Mouse (Mus musculus): ENCODE results near the gene Iqce. TPM values are rescaled to one million over a fixed set of nuclear protein-coding genes. Genes with fewer than 3 reads are reported as not detected.

The Iqce gene
- polyA plus RNA-seq, 1 experiment = 7.5 TPM

GRCm38 (mm10) chr5:140640812-140641211, 61.4 kb downstream of the Iqce start:
- Histone ChIP-seq H3K79me3 (ENCODE audit: low read depth) (peaks cover 3% of the 10 kb centered on the region), H3K36me3 (ENCODE audit: control insufficient read depth, insufficient read depth) (no peaks in the 10 kb centered on the region), H3K4me3 (ENCODE audit: insufficient read depth, poor library complexity, severe bottlenecking) (no peak overlapping the region), H3K27me3 (ENCODE audit: control insufficient read depth, insufficient read depth, insufficient read length) (no peaks in the 10 kb centered on the region), H3K79me2 (ENCODE audit: control insufficient read depth, insufficient read depth) (peaks cover 10% of the 10 kb centered on the region), H3ac (ENCODE audit: control insufficient read depth, insufficient read length, low read depth) (no peak overlapping the region)
- TF ChIP-seq USF1 (IDR thresholded peaks at IDR 0.05; ENCODE audit: low read depth) = no peak
- no peak for TF ChIP-seq MAX (IDR thresholded peaks at IDR 0.05)
- TF ChIP-seq MYOG (IDR thresholded peaks at IDR 0.05; ENCODE audit: control insufficient read depth, extremely low read depth, insufficient read length) = no peak
- no peak for TF ChIP-seq FOSL1 (IDR thresholded peaks at IDR 0.05; ENCODE audit: insufficient read depth, low read length, poor library complexity, severe bottlenecking)
- TF ChIP-seq CEBPB (IDR thresholded peaks at IDR 0.05; ENCODE audit: low read depth) = no peak
- no peak for TF ChIP-seq CTCF (IDR thresholded peaks at IDR 0.05; ENCODE audit: control insufficient read depth, insufficient read depth, insufficient read length)
- no peak for TF ChIP-seq MYOD1 (IDR thresholded peaks at IDR 0.05; ENCODE audit: control insufficient read depth, insufficient read length, low read depth)

GRCm38 (mm10) chr5:140639871-140640270, 62.3 kb downstream of the Iqce start:
- H3K4me3 ChIP-seq (ENCODE audit: insufficient read depth, poor library complexity, severe bottlenecking) = no peak overlapping the region
- H3K79me2 ChIP-seq (ENCODE audit: control insufficient read depth, insufficient read depth) = peaks cover under 1% of the 10 kb centered on the region
- H3ac ChIP-seq (ENCODE audit: control insufficient read depth, insufficient read length, low read depth) = no peak overlapping the region
- H3K36me3 ChIP-seq (ENCODE audit: control insufficient read depth, insufficient read depth) = no peaks in the 10 kb centered on the region
- peaks cover 3% of the 10 kb centered on the region for H3K79me3 ChIP-seq (ENCODE audit: low read depth)
- TF ChIP-seq USF1 (IDR thresholded peaks at IDR 0.05; ENCODE audit: low read depth) (no peak), MYOG (IDR thresholded peaks at IDR 0.05; ENCODE audit: control insufficient read depth, extremely low read depth, insufficient read length) (no peak), CTCF (IDR thresholded peaks at IDR 0.05; ENCODE audit: control insufficient read depth, insufficient read depth, insufficient read length) (no peak), CEBPB (IDR thresholded peaks at IDR 0.05; ENCODE audit: low read depth) (no peak)
- H3K27me3 ChIP-seq (ENCODE audit: control insufficient read depth, insufficient read depth, insufficient read length) = no peaks in the 10 kb centered on the region

GRCm38 (mm10) chr5:140639312-140639711, 62.9 kb downstream of the Iqce start:
- H3K79me2 ChIP-seq (ENCODE audit: control insufficient read depth, insufficient read depth) = no peaks in the 10 kb centered on the region
- H3K4me3 ChIP-seq (ENCODE audit: insufficient read depth, poor library complexity, severe bottlenecking) = no peak overlapping the region
- TF ChIP-seq CTCF (IDR thresholded peaks at IDR 0.05; ENCODE audit: control insufficient read depth, insufficient read depth, insufficient read length) (no peak), MYOG (IDR thresholded peaks at IDR 0.05; ENCODE audit: control insufficient read depth, extremely low read depth, insufficient read length) (no peak), USF1 (IDR thresholded peaks at IDR 0.05; ENCODE audit: low read depth) (no peak), CEBPB (IDR thresholded peaks at IDR 0.05; ENCODE audit: low read depth) (no peak), FOSL1 (IDR thresholded peaks at IDR 0.05; ENCODE audit: insufficient read depth, low read length, poor library complexity, severe bottlenecking) (no peak), MYOD1 (IDR thresholded peaks at IDR 0.05; ENCODE audit: control insufficient read depth, insufficient read length, low read depth) (no peak), MAX (IDR thresholded peaks at IDR 0.05) (no peak)
- H3K79me3 ChIP-seq (ENCODE audit: low read depth) = peaks cover 3% of the 10 kb centered on the region
- H3K27me3 ChIP-seq (ENCODE audit: control insufficient read depth, insufficient read depth, insufficient read length) = no peaks in the 10 kb centered on the region
- H3ac ChIP-seq (ENCODE audit: control insufficient read depth, insufficient read length, low read depth) = no peak overlapping the region
- no peaks in the 10 kb centered on the region for H3K36me3 ChIP-seq (ENCODE audit: control insufficient read depth, insufficient read depth)

- no peak overlapping the region for H3ac ChIP-seq (ENCODE audit: control insufficient read depth, insufficient read length, low read depth)
- no peak overlapping the region for H3K4me3 ChIP-seq (ENCODE audit: insufficient read depth, poor library complexity, severe bottlenecking)
- no peaks in the 10 kb centered on the region for H3K79me2 ChIP-seq (ENCODE audit: control insufficient read depth, insufficient read depth)
- no peak for TF ChIP-seq MAX (IDR thresholded peaks at IDR 0.05)
- TF ChIP-seq MYOG (IDR thresholded peaks at IDR 0.05; ENCODE audit: control insufficient read depth, extremely low read depth, insufficient read length) = no peak
- no peak for TF ChIP-seq FOSL1 (IDR thresholded peaks at IDR 0.05; ENCODE audit: insufficient read depth, low read length, poor library complexity, severe bottlenecking)
- no peak for TF ChIP-seq MYOD1 (IDR thresholded peaks at IDR 0.05; ENCODE audit: control insufficient read depth, insufficient read length, low read depth)
- TF ChIP-seq CTCF (IDR thresholded peaks at IDR 0.05; ENCODE audit: control insufficient read depth, insufficient read depth, insufficient read length) = no peak
- TF ChIP-seq USF1 (IDR thresholded peaks at IDR 0.05; ENCODE audit: low read depth) = no peak
- no peak for TF ChIP-seq CEBPB (IDR thresholded peaks at IDR 0.05; ENCODE audit: low read depth)
- H3K79me3 ChIP-seq (ENCODE audit: low read depth) = no peaks in the 10 kb centered on the region
- no peaks in the 10 kb centered on the region for H3K27me3 ChIP-seq (ENCODE audit: control insufficient read depth, insufficient read depth, insufficient read length)
- H3K36me3 ChIP-seq (ENCODE audit: control insufficient read depth, insufficient read depth) = no peaks in the 10 kb centered on the region
Observed at GRCm38 (mm10) chr5:140638484-140638883, 63.7 kb downstream of the Iqce start.

- Histone ChIP-seq H3ac (ENCODE audit: control insufficient read depth, insufficient read length, low read depth) (no peak overlapping the region), H3K4me3 (ENCODE audit: insufficient read depth, poor library complexity, severe bottlenecking) (no peak overlapping the region), H3K27me3 (ENCODE audit: control insufficient read depth, insufficient read depth, insufficient read length) (no peaks in the 10 kb centered on the region), H3K79me2 (ENCODE audit: control insufficient read depth, insufficient read depth) (no peaks in the 10 kb centered on the region), H3K79me3 (ENCODE audit: low read depth) (no peaks in the 10 kb centered on the region), H3K36me3 (ENCODE audit: control insufficient read depth, insufficient read depth) (no peaks in the 10 kb centered on the region)
- TF ChIP-seq CTCF (IDR thresholded peaks at IDR 0.05; ENCODE audit: control insufficient read depth, insufficient read depth, insufficient read length) (no peak), CEBPB (IDR thresholded peaks at IDR 0.05; ENCODE audit: low read depth) (no peak), FOSL1 (IDR thresholded peaks at IDR 0.05; ENCODE audit: insufficient read depth, low read length, poor library complexity, severe bottlenecking) (no peak), USF1 (IDR thresholded peaks at IDR 0.05; ENCODE audit: low read depth) (no peak), MAX (IDR thresholded peaks at IDR 0.05) (no peak), MYOD1 (IDR thresholded peaks at IDR 0.05; ENCODE audit: control insufficient read depth, insufficient read length, low read depth) (no peak), MYOG (IDR thresholded peaks at IDR 0.05; ENCODE audit: control insufficient read depth, extremely low read depth, insufficient read length) (no peak)
Observed at GRCm38 (mm10) chr5:140637989-140638388, 64.2 kb downstream of the Iqce start.

GRCm38 (mm10) chr5:140637058-140637410, 65.1 kb downstream of the Iqce start:
- TF ChIP-seq CTCF (IDR thresholded peaks at IDR 0.05; ENCODE audit: control insufficient read depth, insufficient read depth, insufficient read length) (no peak), USF1 (IDR thresholded peaks at IDR 0.05; ENCODE audit: low read depth) (no peak), CEBPB (IDR thresholded peaks at IDR 0.05; ENCODE audit: low read depth) (no peak), MYOD1 (IDR thresholded peaks at IDR 0.05; ENCODE audit: control insufficient read depth, insufficient read length, low read depth) (no peak), MYOG (IDR thresholded peaks at IDR 0.05; ENCODE audit: control insufficient read depth, extremely low read depth, insufficient read length) (no peak), MAX (IDR thresholded peaks at IDR 0.05) (no peak), FOSL1 (IDR thresholded peaks at IDR 0.05; ENCODE audit: insufficient read depth, low read length, poor library complexity, severe bottlenecking) (no peak)
- H3K27me3 ChIP-seq (ENCODE audit: control insufficient read depth, insufficient read depth, insufficient read length) = no peaks in the 10 kb centered on the region
- no peaks in the 10 kb centered on the region for H3K36me3 ChIP-seq (ENCODE audit: control insufficient read depth, insufficient read depth)
- H3K4me3 ChIP-seq (ENCODE audit: insufficient read depth, poor library complexity, severe bottlenecking) = no peak overlapping the region
- H3K79me3 ChIP-seq (ENCODE audit: low read depth) = no peaks in the 10 kb centered on the region
- no peaks in the 10 kb centered on the region for H3K79me2 ChIP-seq (ENCODE audit: control insufficient read depth, insufficient read depth)
- no peak overlapping the region for H3ac ChIP-seq (ENCODE audit: control insufficient read depth, insufficient read length, low read depth)

Measured in C2C12 (cell line).